Mouse (Mus musculus) hindbrain, embryonic 12.5 days (tissue): ENCODE measurements around the gene Sorcs2. TPM values are rescaled to one million over a fixed set of nuclear protein-coding genes. Genes with fewer than 3 reads are reported as not detected.

Source experiments
- ATAC-seq: fragments of 200-750 bp; cut with Nextera tagmentation; 2 replicates; pipeline ENCODE4 v1.8.0; 2017; ENCODE audit warnings: moderate TSS enrichment; ENCODE audit not compliant: low FRiP score
- H3K27ac ChIP-seq: fragments of 300-500 bp; sonication (generic); 2 replicates; pipeline ENCODE4 v1.5.1; 2016; ENCODE audit warnings: mild to moderate bottlenecking
- H3K27me3 ChIP-seq: fragments of 300-500 bp; sonication (generic); 2 replicates; pipeline ENCODE4 v1.6.1; 2016; ENCODE audit warnings: mild to moderate bottlenecking
- H3K36me3 ChIP-seq: fragments of 300-500 bp; sonication (generic); 2 replicates; pipeline ENCODE4 v1.6.1; 2016; ENCODE audit warnings: mild to moderate bottlenecking
- H3K4me1 ChIP-seq: fragments of 300-500 bp; sonication (generic); 2 replicates; pipeline ENCODE4 v1.6.1; 2016
- H3K4me2 ChIP-seq: fragments of 300-500 bp; sonication (generic); replicated peaks from 2 replicates; pipeline ENCODE4 v1.6.1; 2016; ENCODE audit warnings: mild to moderate bottlenecking
- H3K4me3 ChIP-seq: fragments of 300-500 bp; sonication (generic); 2 replicates; pipeline ENCODE4 v1.5.1; 2016; ENCODE audit warnings: mild to moderate bottlenecking
- H3K9ac ChIP-seq: fragments of 300-500 bp; sonication (generic); 2 replicates; pipeline ENCODE4 v1.6.1; 2016; ENCODE audit warnings: mild to moderate bottlenecking, moderate library complexity
- H3K9me3 ChIP-seq: fragments of 300-500 bp; sonication (generic); replicated peaks from 2 replicates; pipeline ENCODE4 v1.6.1; 2016; ENCODE audit warnings: mild to moderate bottlenecking
- WGBS: fragments of 180-500 bp; shearing (Covaris S2); methylation state at CpG from one replicate; pipeline ENCODE4 v1.1.7; 2016; 5-methylcytosine and 5-hydroxymethylcytosine counted together
- polyA plus RNA-seq: library from polyadenylated mRNA; unstranded; fragments of >200 nt; fragmentation: Nextera tagmentation; extraction: Ambion mirVana; gene quantifications from 2 replicates; pipeline ENCODE4 v1.2.1, GENCODE M21; 2016

Sorcs2 gene
- polyA plus RNA-seq, 1 experiment from 2014 or later: 17.5 TPM

GRCm38 (mm10) chr5:36176409-36176808 is 221.5 kb downstream of the Sorcs2 start:
- Histone ChIP-seq H3K9me3 (no peaks in the 10 kb centered on the region), H3K27ac (no peak overlapping the region), H3K27me3 (peaks cover 3% of the 10 kb centered on the region), H3K9ac (no peak overlapping the region), H3K36me3 (no peaks in the 10 kb centered on the region), H3K4me2 (no peak overlapping the region), H3K4me1 (peaks cover 14% of the 10 kb centered on the region), H3K4me3 (no peak overlapping the region)
- no peak for ATAC-seq
- 87% methylated on average over 11 of the region's 11 CpGs for WGBS

DNA sequence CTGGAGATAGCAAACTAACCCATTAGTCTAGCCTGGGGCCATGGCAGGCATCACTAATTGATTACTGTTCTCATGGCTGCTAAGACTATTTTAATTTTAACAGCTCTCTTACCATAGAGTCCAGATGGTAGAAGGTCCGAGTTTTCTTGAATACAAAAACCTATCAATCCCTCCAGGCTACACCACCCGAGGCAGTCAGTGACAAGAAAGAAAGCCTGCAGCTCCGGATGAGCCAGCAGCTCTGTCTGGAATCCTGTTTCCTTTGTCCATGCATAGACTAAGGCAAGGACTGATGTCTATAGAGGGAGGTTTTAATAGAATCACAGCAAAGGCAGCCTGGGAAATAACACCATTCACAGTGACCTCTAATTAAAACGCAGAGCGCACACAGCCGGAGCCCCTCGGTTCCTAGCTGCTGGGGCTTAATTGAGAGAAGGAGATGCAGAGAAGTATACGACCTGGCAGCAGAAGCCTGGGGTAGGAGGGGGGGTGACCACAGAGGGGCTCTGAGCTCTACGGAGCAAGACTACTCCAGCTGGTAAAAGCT is 223.3 kb downstream of the Sorcs2 start:
- H3K36me3 ChIP-seq: no peaks in the 10 kb centered on the region
- H3K4me2 ChIP-seq: no peak overlapping the region; the same call in 1 of the 2 replicates
- no peaks in the 10 kb centered on the region for H3K9me3 ChIP-seq
- no peak overlapping the region for H3K9ac ChIP-seq
- peaks cover 14% of the 10 kb centered on the region for H3K4me1 ChIP-seq
- WGBS: 10% methylated on average over 9 of the region's 9 CpGs
- H3K4me3 ChIP-seq: no peak overlapping the region
- ATAC-seq: peak; percentile 86
- H3K27me3 ChIP-seq: peaks cover 3% of the 10 kb centered on the region
- H3K27ac ChIP-seq: peak overlapping the region; percentile 79

DNA sequence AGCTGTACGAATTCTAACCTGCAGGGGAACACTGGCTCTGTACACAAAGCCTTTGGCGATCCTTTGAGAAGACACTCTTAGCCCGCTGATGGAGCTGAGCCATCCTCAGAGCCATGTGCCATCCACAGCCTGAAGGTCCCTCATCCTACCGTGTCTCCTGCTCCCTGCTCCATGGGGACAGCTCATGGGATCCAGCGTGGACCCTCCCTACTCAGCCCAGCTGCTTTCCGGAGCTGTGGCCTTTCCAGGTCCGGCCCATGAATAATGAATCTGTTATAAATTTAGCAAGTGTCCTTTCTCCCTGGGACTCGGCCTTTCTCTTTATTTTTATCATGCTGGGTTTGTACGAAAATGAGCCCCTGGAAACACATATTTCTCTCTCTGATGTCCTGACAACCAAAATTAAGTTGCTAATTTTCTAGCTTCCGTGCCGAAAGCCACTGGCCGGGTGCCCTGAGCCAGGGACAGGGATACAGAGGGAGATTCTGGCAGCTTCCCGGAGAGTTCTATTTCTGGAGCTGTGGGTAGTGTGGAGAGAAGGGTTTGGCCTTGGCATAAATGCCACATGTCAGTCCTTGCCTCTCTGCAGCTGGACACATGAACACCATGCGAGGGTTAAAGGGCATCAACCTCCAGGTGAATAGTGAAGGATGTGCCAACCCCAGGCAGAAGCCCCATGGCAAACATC is 228.8 kb downstream of the Sorcs2 start:
- 58% methylated on average over 14 of the region's 14 CpGs for WGBS
- no peak overlapping the region for H3K9ac ChIP-seq
- no peak overlapping the region for H3K4me3 ChIP-seq
- no peaks in the 10 kb centered on the region for H3K9me3 ChIP-seq
- no peak for ATAC-seq
- no peak overlapping the region for H3K4me2 ChIP-seq
- H3K4me1 ChIP-seq: peaks cover 29% of the 10 kb centered on the region
- H3K27me3 ChIP-seq: peaks cover 3% of the 10 kb centered on the region; the same call in 1 of the 2 replicates
- H3K27ac ChIP-seq: no peak overlapping the region
- H3K36me3 ChIP-seq: no peaks in the 10 kb centered on the region

- Histone ChIP-seq H3K9me3 (no peaks in the 10 kb centered on the region), H3K27me3 (no peaks in the 10 kb centered on the region), H3K27ac (peak overlapping the region; percentile 52), H3K4me2 (no peak overlapping the region), H3K9ac (no peak overlapping the region), H3K36me3 (no peaks in the 10 kb centered on the region), H3K4me1 (peaks cover 29% of the 10 kb centered on the region), H3K4me3 (no peak overlapping the region)
- peak; percentile 41; the same call in 1 of the 2 replicates for ATAC-seq
- 64% methylated on average over 6 of the region's 6 CpGs for WGBS
Measured at GRCm38 (mm10) chr5:36166346-36167013, 231.5 kb downstream of the Sorcs2 start.

DNA sequence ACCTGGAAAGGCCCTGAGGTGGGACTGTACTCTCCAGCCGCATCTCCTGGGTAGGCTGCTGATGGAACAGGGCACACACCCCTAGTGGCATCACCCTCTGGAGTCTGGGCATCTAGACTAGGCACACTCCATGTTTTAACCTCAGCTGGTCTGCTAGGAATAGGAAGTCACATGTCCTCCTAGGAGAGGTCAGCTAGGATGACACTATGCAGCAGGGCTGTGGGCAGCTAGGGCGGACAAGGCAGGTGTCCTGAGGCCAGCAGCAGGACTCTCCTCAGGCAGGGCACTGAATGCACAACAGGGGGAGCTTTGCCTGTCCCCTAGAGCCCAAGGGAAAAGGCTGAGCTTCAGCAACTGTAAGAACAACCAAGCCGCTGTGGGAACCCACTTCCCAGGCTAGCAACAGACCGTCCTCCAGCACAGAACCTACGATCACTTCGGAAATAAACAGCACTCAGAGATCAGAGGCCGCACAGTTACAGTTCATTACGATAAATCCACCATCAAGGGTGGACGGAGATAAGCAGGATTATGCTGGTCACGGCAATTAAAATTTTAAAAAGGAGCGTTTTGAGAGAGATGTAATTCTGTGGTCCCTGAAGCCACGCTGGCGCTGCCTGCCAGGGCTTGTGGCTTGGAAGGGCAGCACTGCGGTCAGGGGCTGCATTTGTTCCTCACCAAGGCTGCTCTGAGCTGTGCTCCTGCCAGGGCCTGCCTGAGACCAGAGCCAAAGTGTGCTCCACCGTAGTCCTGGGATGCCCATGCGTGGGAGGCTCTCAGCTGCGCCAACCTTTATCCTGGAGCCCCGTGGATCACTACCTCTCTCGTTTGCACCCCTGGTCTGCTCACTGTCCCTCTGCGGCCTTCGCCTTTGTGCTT is 232.3 kb downstream of the Sorcs2 start:
- no peaks in the 10 kb centered on the region for H3K36me3 ChIP-seq
- no peak overlapping the region for H3K4me2 ChIP-seq
- no peaks in the 10 kb centered on the region for H3K27me3 ChIP-seq
- no peak overlapping the region for H3K4me3 ChIP-seq
- peak overlapping the region; percentile 52 for H3K27ac ChIP-seq
- H3K4me1 ChIP-seq: peaks cover 29% of the 10 kb centered on the region
- no peaks in the 10 kb centered on the region for H3K9me3 ChIP-seq
- ATAC-seq: peak; percentile 18; the same call in 1 of the 2 replicates
- 83% methylated on average over 21 of the region's 21 CpGs for WGBS
- H3K9ac ChIP-seq: no peak overlapping the region

DNA sequence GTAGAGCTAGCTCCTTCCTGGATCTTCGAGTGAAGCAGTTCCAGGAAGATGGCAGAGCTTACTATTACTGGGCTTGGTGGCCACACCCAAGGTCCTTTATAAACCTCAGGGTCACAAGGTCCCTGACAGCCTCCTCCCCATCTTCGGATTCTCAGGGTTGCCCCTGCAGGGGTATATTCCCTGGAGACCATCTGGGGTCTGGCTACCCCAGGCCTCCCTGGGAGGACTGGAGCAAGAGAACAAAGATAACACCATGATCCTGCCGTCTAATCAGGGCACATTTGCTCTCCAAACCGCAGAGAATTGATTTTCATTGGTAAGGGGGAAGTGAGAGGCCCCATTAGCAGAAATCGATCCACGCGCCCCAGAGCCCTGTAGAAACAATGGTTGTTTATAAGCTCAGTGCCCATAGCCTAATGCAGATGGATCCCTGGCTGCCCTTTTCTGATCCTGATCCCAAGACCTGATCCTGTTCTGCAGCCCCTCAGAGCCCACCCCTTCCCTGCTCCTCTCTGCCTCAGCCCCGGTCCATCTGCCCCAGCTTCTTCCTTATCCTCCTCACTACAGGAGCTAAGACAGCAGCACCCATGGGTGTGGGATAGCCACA is 243.0 kb downstream of the Sorcs2 start:
- Histone ChIP-seq H3K9ac (no peak overlapping the region), H3K4me3 (no peak overlapping the region), H3K4me1 (peaks cover 30% of the 10 kb centered on the region), H3K36me3 (no peaks in the 10 kb centered on the region), H3K4me2 (no peak overlapping the region), H3K27ac (peak overlapping the region; percentile 67), H3K27me3 (0 out of 2 replicates have a peak, but pooled peaks cover 6% of the 10 kb centered on the region), H3K9me3 (no peaks in the 10 kb centered on the region)
- ATAC-seq: peak; percentile 45; the same call in 1 of the 2 replicates
- 22% methylated on average over 8 of the region's 8 CpGs for WGBS

DNA sequence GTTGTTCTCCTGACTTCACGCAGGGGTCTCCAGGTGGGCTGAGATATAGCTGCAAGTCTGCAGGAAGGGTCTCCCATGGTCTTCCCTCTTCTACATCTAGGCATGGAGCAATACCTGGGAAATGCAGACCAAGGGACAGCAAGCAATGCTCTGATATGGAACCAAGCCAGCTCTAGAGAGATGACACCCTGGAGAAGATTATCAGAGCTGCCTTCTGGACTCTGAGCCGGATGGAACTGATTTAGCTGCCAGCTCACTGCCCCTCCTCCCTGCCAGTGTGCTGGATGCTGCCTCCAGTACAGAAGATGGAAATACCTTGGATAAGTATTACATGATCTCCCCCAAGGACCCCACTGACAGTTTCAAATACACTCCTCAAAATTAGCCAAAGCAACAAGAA is 244.7 kb downstream of the Sorcs2 start:
- Histone ChIP-seq H3K27ac (no peak overlapping the region), H3K9me3 (no peaks in the 10 kb centered on the region), H3K4me2 (no peak overlapping the region), H3K27me3 (0 out of 2 replicates have a peak, but pooled peaks cover 6% of the 10 kb centered on the region), H3K9ac (no peak overlapping the region), H3K36me3 (no peaks in the 10 kb centered on the region), H3K4me1 (peaks cover 27% of the 10 kb centered on the region), H3K4me3 (no peak overlapping the region)
- 90% methylated on average over 2 of the region's 2 CpGs for WGBS
- ATAC-seq: no peak

DNA sequence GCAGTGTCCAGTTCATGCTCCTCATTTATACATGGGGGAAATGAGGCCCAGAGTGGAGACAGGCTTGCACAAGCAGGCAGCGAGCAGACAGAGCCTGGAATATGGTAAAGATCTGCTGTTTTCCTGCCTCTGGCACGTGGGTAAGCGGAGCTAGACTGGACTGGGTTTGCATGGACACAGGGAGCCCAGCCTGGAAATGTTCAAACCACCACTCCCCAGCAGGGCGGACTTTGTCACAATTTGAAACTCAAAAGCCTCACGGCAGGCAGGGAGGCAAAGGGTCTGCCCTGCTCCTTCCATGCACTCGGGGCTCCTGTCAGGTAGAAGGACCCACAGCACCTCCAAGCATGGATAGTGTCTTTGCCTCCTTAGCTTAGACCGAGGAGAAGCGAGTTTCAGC is 246.9 kb downstream of the Sorcs2 start:
- H3K4me1 ChIP-seq: peaks cover 19% of the 10 kb centered on the region
- no peaks in the 10 kb centered on the region for H3K36me3 ChIP-seq
- H3K27ac ChIP-seq: no peak overlapping the region
- no peak for ATAC-seq
- H3K27me3 ChIP-seq: 0 out of 2 replicates have a peak, but pooled peaks cover 6% of the 10 kb centered on the region
- no peak overlapping the region for H3K4me3 ChIP-seq
- 66% methylated on average over 8 of the region's 8 CpGs for WGBS
- no peaks in the 10 kb centered on the region for H3K9me3 ChIP-seq
- H3K9ac ChIP-seq: no peak overlapping the region
- H3K4me2 ChIP-seq: no peak overlapping the region

DNA sequence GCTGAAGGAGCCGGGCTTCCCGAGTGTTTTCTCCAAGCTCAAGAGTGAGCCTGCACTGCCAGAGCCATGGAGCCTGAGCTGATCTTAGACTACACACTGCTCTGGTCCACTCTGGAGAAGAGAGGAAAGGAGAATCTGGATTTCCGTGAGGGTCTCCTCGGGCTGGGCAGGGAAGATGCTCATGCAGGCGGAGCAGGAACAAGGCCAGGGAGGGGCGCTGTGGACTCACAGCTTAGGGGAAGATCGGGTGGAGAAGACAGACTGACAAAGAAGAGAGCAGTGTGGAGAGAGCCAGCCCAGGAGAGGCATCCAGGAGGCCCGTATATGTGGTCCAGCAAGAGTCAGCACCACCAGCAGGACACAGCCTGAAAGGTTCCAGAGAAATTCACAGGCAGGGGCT is 248.8 kb downstream of the Sorcs2 start:
- Histone ChIP-seq H3K27me3 (0 out of 2 replicates have a peak, but pooled peaks cover 6% of the 10 kb centered on the region), H3K27ac (no peak overlapping the region), H3K4me1 (peaks cover 9% of the 10 kb centered on the region), H3K36me3 (no peaks in the 10 kb centered on the region), H3K9ac (no peak overlapping the region), H3K9me3 (no peaks in the 10 kb centered on the region), H3K4me3 (no peak overlapping the region), H3K4me2 (no peak overlapping the region)
- ATAC-seq: no peak
- 54% methylated on average over 8 of the region's 8 CpGs for WGBS

- 84% methylated on average over 2 of the region's 2 CpGs for WGBS
- peaks cover 4% of the 10 kb centered on the region; the same call in 1 of the 2 replicates for H3K27me3 ChIP-seq
Measured at GRCm38 (mm10) chr5:36146589-36146988, 251.3 kb downstream of the Sorcs2 start.

DNA sequence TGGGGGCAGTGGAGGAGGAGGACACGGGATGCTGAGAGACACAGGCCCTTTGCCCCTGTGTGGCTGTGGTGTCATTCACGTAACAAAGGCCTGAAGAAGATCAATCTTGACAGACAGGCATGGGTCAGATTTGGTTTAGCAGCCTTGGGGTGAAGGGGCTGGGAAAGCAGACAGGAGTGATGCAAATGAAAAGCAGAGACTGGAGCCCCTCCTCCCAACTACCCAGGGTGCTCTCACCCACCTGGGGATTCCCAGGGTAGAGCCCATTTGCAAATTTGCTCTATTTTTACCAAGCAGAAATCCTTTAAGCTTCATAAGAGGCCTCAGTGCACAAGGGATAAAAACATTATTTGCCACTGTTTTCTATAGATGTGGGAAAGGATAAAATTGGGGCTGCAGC is 253.4 kb downstream of the Sorcs2 start:
- ATAC-seq: no peak
- no peak overlapping the region for H3K9ac ChIP-seq
- H3K27me3 ChIP-seq: peaks cover 4% of the 10 kb centered on the region; the same call in 1 of the 2 replicates
- no peak overlapping the region for H3K4me2 ChIP-seq
- no peak overlapping the region for H3K27ac ChIP-seq
- no peaks in the 10 kb centered on the region for H3K36me3 ChIP-seq
- 23% methylated on average over 2 of the region's 2 CpGs for WGBS
- H3K4me3 ChIP-seq: no peak overlapping the region
- H3K4me1 ChIP-seq: peaks cover 16% of the 10 kb centered on the region
- no peaks in the 10 kb centered on the region for H3K9me3 ChIP-seq

More at GRCm38 (mm10) chr5:36146589-36146988, 251.3 kb downstream of the Sorcs2 start:
- no peaks in the 10 kb centered on the region for H3K36me3 ChIP-seq
- H3K27ac ChIP-seq: no peak overlapping the region
- no peaks in the 10 kb centered on the region for H3K9me3 ChIP-seq
- H3K4me3 ChIP-seq: no peak overlapping the region
- H3K4me1 ChIP-seq: peaks cover 12% of the 10 kb centered on the region
- ATAC-seq: no peak
- no peak overlapping the region for H3K9ac ChIP-seq
- no peak overlapping the region for H3K4me2 ChIP-seq
